Mouse (Mus musculus) E14TG2a.4 (cell line): ENCODE results near the gene Kcnk6.
"Not testable (repeated sequence)": the region's sequence is repeated elsewhere in the genome, so short reads cannot be mapped to it uniquely, and the experiment has no call there.

Experiments
- H3K27me3 ChIP-seq: 2 replicates; pipeline ENCODE4 v1.6.1; 2014; ENCODE audit warnings: low read length, control low read depth; ENCODE audit not compliant: insufficient read depth
- H3K36me3 ChIP-seq: 2 replicates; pipeline ENCODE4 v1.6.1; 2014; ENCODE audit warnings: low read length, control low read depth; ENCODE audit not compliant: insufficient read depth
- H3K4me1 ChIP-seq: replicated peaks from 2 replicates; pipeline ENCODE4 v1.6.1; 2014; ENCODE audit warnings: low read depth, low read length, control low read depth
- H3K4me3 ChIP-seq: replicated peaks from 2 replicates; pipeline ENCODE4 v1.5.1; 2014; ENCODE audit warnings: mild to moderate bottlenecking, low read length
- H3K9me3 ChIP-seq: 2 replicates; pipeline ENCODE4 v1.6.1; 2014; ENCODE audit warnings: low read length, control low read depth
- CTCF ChIP-seq: conservative IDR thresholded peaks from 2 replicates; pipeline ENCODE4 v1.5.1; 2014; ENCODE audit warnings: low read length
- NANOG ChIP-seq: IDR thresholded peaks from 2 replicates; pipeline ENCODE4 v1.6.1; 2014; ENCODE audit warnings: borderline replicate concordance, low read length, mixed read lengths
- POU5F1 ChIP-seq: IDR thresholded peaks from 2 replicates; pipeline ENCODE4 v1.6.1; 2014; ENCODE audit warnings: low read length, borderline replicate concordance

Gene Kcnk6

DNA sequence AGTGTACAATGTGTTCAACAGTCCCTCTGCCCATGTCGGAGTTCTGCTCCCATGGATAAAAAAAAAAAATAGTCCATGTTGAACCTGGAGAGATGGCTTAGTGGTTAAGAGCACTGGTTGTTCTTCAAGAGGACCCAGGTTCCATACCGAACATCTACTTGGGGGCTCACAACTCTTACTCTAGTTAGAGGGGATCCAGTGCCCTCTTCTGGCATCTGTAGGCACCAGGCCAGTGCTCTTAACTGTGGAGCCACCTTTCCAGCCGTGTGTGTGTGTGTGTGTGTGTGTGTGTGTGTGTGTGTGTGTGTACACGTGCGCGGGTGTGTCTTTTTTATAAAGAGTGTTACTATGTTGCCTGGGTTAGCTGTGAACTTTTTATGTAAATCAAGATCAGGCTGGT lies 29.7 kb downstream of the Kcnk6 start:
- Histone ChIP-seq H3K4me3 (no peak overlapping the region), H3K9me3 (no peaks in the 10 kb centered on the region), H3K36me3 (no peaks in the 10 kb centered on the region), H3K4me1 (no peaks in the 10 kb centered on the region), H3K27me3 (no peaks in the 10 kb centered on the region)
- no peak for TF ChIP-seq CTCF
- TF ChIP-seq NANOG, result no peak
- TF ChIP-seq POU5F1, result no peak

DNA sequence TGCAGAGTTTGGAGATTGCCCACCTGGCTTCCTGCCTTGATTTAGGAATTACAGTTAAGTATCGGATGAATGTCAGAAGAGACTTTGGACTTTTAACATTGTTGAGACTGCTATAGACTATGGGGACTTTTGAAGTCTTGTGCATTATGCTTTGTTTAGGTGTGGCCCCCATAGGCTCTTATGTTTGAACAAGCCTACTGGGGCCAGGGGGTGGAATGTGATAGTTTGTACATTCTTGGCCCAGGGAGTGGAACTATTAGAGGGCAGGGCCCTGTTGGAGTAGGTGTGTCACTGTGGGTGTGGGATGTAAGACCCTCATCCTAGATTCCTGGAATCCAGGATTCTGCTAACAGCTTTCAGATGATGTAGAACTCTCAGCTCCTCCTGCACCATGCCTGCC lies 38.1 kb downstream of the Kcnk6 start:
- H3K4me3 ChIP-seq, H3K27me3 ChIP-seq, H3K9me3 ChIP-seq, H3K36me3 ChIP-seq, H3K4me1 ChIP-seq: not testable (repeated sequence)

- H3K27me3 ChIP-seq, H3K4me3 ChIP-seq, H3K9me3 ChIP-seq: not testable (repeated sequence)
- peaks cover 32% of the 10 kb centered on the region for H3K4me1 ChIP-seq
- peaks cover 24% of the 10 kb centered on the region for H3K36me3 ChIP-seq
These were observed 51.0 kb downstream of the Kcnk6 start for GRCm38 (mm10) chr7:29181323-29181722.

- peak overlapping the region; percentile 39; the same call in 1 of the 2 replicates for H3K4me3 ChIP-seq
- no peaks in the 10 kb centered on the region for H3K27me3 ChIP-seq
- H3K9me3 ChIP-seq, result no peaks in the 10 kb centered on the region
- TF ChIP-seq CTCF, result no peak
- peaks cover 32% of the 10 kb centered on the region for H3K4me1 ChIP-seq
- peaks cover 29% of the 10 kb centered on the region for H3K36me3 ChIP-seq
These were observed 51.5 kb downstream of the Kcnk6 start for GRCm38 (mm10) chr7:29180854-29181236.

GRCm38 (mm10) chr7:29180077-29180853 lies 52.0 kb downstream of the Kcnk6 start, which contains the start of gene Psmd8:
Psmd8 (minus strand) TSS chr7:29180701.
- Histone ChIP-seq H3K4me1 (peaks cover 32% of the 10 kb centered on the region), H3K36me3 (peaks cover 35% of the 10 kb centered on the region), H3K9me3 (no peaks in the 10 kb centered on the region), H3K4me3 (peak within 1 kb of the TSS; percentile 95), H3K27me3 (no peaks in the 10 kb centered on the region)
- TF ChIP-seq CTCF (peak; percentile 37), NANOG (no peak)

DNA sequence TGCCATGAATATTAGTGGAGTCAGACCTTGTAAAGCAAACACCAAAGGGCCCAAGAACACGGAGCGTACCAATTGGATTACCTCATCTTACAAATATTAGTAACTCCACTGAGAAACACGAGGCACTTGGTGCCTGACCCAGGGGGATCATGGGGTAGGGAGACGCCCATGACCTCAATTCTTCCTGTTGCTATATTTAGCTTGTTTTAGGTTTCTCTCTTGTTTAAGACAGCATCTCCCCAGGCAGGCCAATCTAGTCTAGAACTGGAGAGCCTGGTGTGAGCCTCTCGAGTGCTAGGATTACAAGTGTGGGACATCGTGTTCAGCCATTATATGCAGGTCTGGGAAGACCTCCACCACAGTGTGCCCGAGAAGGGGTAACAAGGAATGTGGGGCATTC lies 53.0 kb downstream of the Kcnk6 start:
- Histone ChIP-seq H3K9me3 (no peaks in the 10 kb centered on the region), H3K4me1 (peaks cover 32% of the 10 kb centered on the region), H3K27me3 (no peaks in the 10 kb centered on the region), H3K4me3 (peak overlapping the region; percentile 95), H3K36me3 (peaks cover 44% of the 10 kb centered on the region)
- TF ChIP-seq NANOG (no peak), CTCF (no peak), POU5F1 (no peak)

DNA sequence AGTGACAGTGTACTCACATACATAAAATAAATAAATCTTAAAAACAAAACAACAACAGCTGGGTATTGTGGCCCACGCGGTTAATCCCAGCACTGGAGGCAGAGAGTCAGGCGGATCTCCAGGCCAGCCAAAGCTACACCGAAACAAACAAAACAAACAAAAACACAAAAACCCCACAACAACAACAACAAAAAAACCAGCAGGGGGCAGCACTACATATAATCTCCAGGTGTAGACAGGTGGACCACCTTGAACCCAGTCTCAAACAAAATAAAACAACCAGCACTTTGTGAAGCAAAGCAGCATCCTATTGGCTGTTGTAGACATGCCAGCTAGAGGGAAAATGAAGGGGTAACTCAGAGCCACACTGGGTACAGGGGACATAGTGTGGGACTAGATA lies 54.2 kb downstream of the Kcnk6 start:
- H3K9me3 ChIP-seq, result no peaks in the 10 kb centered on the region
- H3K4me1 ChIP-seq, result peaks cover 36% of the 10 kb centered on the region

DNA sequence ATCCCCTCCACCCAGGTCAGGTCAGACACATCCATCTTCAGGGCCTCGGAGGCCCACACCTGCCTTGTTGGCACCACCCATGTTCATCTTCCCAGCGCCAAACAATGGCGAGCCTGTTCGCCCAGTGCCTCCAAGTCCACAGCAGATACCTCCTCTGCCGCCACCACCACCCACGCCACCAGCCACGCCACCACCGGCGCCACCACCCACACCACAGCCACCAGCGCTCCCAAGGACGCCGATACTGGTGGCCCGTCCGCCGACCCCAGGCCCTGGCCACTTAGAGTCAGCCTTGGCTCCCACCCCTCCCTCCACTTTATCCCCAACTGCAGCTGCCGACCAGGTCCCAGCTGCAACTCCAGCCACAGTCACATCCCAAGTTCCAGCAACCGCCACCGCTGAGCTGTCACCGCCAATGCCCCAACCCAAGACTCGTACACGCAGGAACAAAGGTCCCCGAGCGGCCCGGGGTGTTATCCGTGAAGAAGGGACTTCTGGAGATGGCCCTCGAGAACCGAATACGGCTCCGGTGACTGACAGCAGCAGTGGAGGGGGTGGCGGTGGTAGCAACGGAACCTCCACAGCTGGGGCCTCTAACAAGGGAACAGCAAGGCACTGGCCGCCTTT lies 59.8 kb downstream of the Kcnk6 start:
- Histone ChIP-seq H3K9me3 (no peaks in the 10 kb centered on the region), H3K36me3 (peaks cover 49% of the 10 kb centered on the region), H3K27me3 (peaks cover 32% of the 10 kb centered on the region), H3K4me1 (peaks cover 55% of the 10 kb centered on the region), H3K4me3 (peak overlapping the region; percentile 88)
- no peak for TF ChIP-seq CTCF
- no peak for TF ChIP-seq POU5F1
- TF ChIP-seq NANOG, result no peak

More for the DNA sequence above, 54.2 kb downstream of the Kcnk6 start:
- peaks cover 57% of the 10 kb centered on the region for H3K36me3 ChIP-seq
- TF ChIP-seq NANOG (no peak), POU5F1 (no peak), CTCF (peak; percentile 21; the same call in 1 of the 2 replicates)
- peaks cover 7% of the 10 kb centered on the region for H3K27me3 ChIP-seq
- no peak overlapping the region for H3K4me3 ChIP-seq
